Mouse (Mus musculus): ENCODE data around the gene Capza2. TPM values are rescaled to one million over a fixed set of nuclear protein-coding genes. Genes with fewer than 3 reads are reported as not detected.
"Not testable (repeated sequence)": the region's sequence is repeated elsewhere in the genome, so short reads cannot be mapped to it uniquely, and the experiment has no call there.

Capza2 gene
- polyA plus RNA-seq, 1 experiment from 2014 or later = 89.8 TPM

GRCm38 (mm10) chr6:17680266-17680925 lies 44.4 kb downstream of the Capza2 start:
- Histone ChIP-seq H3K4me1 (replicated peaks) (peaks cover 23% of the 10 kb centered on the region), H3K9ac (no peak overlapping the region), H3K27ac (replicated peaks) (no peak overlapping the region; the same call in 1 of the 2 replicates), H3K4me2 (peak overlapping the region; percentile 23; the same call in 1 of the 2 replicates), H3K36me3 (replicated peaks) (no peaks in the 10 kb centered on the region), H3K4me3 (replicated peaks) (no peak overlapping the region), H3K27me3 (no peaks in the 10 kb centered on the region), H3K9me3 (replicated peaks) (no peaks in the 10 kb centered on the region; the same call in 1 of the 2 replicates)
- WGBS (ENCODE audit: insufficient replicate concordance) = 65% methylated on average over 6 of the region's 6 CpGs
- ATAC-seq (ENCODE audit: insufficient read depth) = peak; percentile 91

DNA sequence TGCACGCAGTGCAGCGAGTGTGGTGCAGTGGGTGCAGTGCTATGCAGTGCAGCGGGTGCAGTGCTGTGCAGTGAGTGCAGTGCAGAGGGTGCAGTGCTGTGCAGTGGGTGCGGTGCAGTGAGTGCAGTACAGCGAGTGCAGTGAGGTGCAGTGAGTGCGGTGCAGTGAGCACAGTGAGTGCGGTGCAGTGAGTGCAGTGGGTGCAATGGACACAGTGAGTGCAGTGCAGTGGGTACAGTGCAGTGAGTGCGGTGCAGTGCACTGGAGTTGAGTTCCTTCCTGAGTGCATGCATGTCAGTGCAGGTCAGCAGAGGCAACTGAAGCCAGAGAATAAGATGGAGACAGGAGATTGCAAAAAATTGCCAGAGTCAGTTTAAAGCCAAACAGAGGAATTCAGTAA lies 45.8 kb downstream of the Capza2 start:
- WGBS (ENCODE audit: insufficient replicate concordance) = 88% methylated on average over 8 of the region's 8 CpGs
- Histone ChIP-seq H3K36me3 (replicated peaks) (no peaks in the 10 kb centered on the region), H3K9ac (no peak overlapping the region), H3K27me3 (no peaks in the 10 kb centered on the region), H3K4me2 (no peak overlapping the region), H3K4me1 (replicated peaks) (peaks cover 23% of the 10 kb centered on the region), H3K9me3 (replicated peaks) (no peaks in the 10 kb centered on the region; the same call in 1 of the 2 replicates), H3K4me3 (replicated peaks) (no peak overlapping the region), H3K27ac (replicated peaks) (no peak overlapping the region)
- no peak for ATAC-seq (ENCODE audit: insufficient read depth)

- ATAC-seq (ENCODE audit: insufficient read depth) = no peak
- Histone ChIP-seq H3K27ac (replicated peaks) (no peak overlapping the region), H3K4me3 (replicated peaks) (no peak overlapping the region), H3K4me2 (no peak overlapping the region), H3K27me3 (no peaks in the 10 kb centered on the region), H3K36me3 (replicated peaks) (no peaks in the 10 kb centered on the region), H3K9ac (no peak overlapping the region), H3K9me3 (replicated peaks) (no peaks in the 10 kb centered on the region), H3K4me1 (replicated peaks) (peaks cover 4% of the 10 kb centered on the region; the same call in 1 of the 2 replicates)
- 38% methylated on average over 5 of the region's 5 CpGs for WGBS (ENCODE audit: insufficient replicate concordance)
Observed at GRCm38 (mm10) chr6:17688676-17689075, 52.6 kb downstream of the Capza2 start.

- ATAC-seq (ENCODE audit: insufficient read depth) = no peak
- H3K27me3 ChIP-seq = no peaks in the 10 kb centered on the region
- peak within 1 kb of the TSS; percentile 83 for H3K27ac ChIP-seq (replicated peaks)
- H3K9me3 ChIP-seq (replicated peaks) = no peaks in the 10 kb centered on the region
- H3K4me1 ChIP-seq (replicated peaks) = peaks cover 31% of the 10 kb centered on the region
- 77% methylated on average over 7 of the region's 7 CpGs for WGBS (ENCODE audit: insufficient replicate concordance)
- H3K4me3 ChIP-seq (replicated peaks) = peak within 1 kb of the TSS; percentile 82
- H3K9ac ChIP-seq = peak within 1 kb of the TSS; percentile 77
- no peaks in the 10 kb centered on the region for H3K36me3 ChIP-seq (replicated peaks)
- peak within 1 kb of the TSS; percentile 90 for H3K4me2 ChIP-seq
Observed at GRCm38 (mm10) chr6:17692647-17693046, 56.6 kb downstream of the Capza2 start, which contains the start of gene St7. Gene St7 (plus strand): TSS chr6:17692933.

DNA sequence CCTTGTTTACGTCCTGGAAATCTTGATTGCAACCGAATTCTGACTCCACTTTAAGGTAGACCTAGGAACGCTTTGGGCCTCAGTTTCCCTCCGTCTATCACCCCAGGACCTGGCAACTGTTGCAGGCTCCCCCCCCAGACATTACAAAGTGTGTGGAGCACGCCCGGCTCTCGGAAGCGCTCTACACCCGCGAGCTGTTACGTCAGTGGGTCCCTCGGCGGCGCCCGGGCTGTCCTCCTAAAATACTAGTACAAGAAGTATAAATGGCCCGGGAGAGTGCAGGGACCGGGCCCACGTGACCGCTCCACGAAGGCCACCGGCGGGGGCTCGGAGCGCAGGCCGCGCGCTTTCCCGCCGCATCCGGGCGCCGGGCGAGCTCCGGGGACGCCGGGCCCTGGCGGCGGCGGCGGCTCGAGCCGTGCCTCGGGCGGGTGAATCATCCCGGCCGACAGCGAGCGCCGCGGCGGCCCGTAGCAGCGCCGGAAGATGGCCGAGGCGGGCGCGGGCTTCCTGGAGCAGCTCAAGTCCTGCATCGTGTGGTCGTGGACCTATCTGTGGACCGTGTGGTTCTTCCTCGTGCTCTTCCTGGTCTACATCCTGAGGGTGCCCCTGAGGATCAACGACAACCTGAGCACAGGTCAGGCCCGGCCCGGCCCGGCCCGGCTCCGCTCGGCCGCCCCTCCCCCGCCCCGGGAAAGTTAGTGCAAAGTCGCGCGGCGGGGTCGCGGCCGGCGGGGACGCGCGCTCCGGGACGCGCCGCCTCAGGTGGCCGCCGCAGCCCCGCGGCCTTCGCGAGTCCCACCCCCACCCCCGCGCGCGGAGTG lies 57.9 kb downstream of the Capza2 start:
- under 1% methylated on average over 74 of the region's 97 CpGs for WGBS (ENCODE audit: insufficient replicate concordance)
- peak; percentile 78 for ATAC-seq (ENCODE audit: insufficient read depth)
- peak overlapping the region; percentile 83 for H3K27ac ChIP-seq (replicated peaks)
- H3K36me3 ChIP-seq (replicated peaks) = no peaks in the 10 kb centered on the region
- H3K9ac ChIP-seq = peak overlapping the region; percentile 77
- H3K4me1 ChIP-seq (replicated peaks) = peaks cover 31% of the 10 kb centered on the region
- H3K9me3 ChIP-seq (replicated peaks) = no peaks in the 10 kb centered on the region
- H3K4me2 ChIP-seq = peak overlapping the region; percentile 90
- H3K4me3 ChIP-seq (replicated peaks) = peak overlapping the region; percentile 82
- no peaks in the 10 kb centered on the region for H3K27me3 ChIP-seq

DNA sequence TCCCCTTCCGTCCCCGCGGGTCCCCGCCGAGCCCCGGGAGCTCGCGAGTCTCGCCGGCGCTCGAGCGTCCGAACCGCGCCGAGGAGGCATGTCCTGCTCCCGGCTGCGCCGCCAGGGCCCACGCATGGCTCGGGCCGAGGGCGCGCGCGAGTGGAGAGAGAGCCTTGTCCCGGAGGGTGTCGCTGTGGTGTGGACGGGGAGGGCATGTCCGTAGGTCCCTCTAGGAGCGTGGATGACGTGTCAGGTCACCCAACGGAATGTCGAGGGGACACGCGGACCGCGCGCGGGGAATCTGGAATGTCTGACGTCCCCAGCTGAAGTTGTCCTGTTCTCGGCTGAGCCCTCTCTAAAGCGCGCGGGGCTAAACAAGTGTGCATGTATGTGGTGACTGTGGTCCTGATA lies 58.5 kb downstream of the Capza2 start:
- Histone ChIP-seq H3K27ac (replicated peaks) (peak overlapping the region; percentile 83), H3K27me3 (no peaks in the 10 kb centered on the region), H3K4me3 (replicated peaks) (peak overlapping the region; percentile 82), H3K36me3 (replicated peaks) (no peaks in the 10 kb centered on the region), H3K4me2 (peak overlapping the region; percentile 90), H3K9ac (peak overlapping the region; percentile 77), H3K9me3 (replicated peaks) (no peaks in the 10 kb centered on the region), H3K4me1 (replicated peaks) (peaks cover 31% of the 10 kb centered on the region)
- under 1% methylated on average over 46 of the region's 46 CpGs for WGBS (ENCODE audit: insufficient replicate concordance)
- peak; percentile 71 for ATAC-seq (ENCODE audit: insufficient read depth)

DNA sequence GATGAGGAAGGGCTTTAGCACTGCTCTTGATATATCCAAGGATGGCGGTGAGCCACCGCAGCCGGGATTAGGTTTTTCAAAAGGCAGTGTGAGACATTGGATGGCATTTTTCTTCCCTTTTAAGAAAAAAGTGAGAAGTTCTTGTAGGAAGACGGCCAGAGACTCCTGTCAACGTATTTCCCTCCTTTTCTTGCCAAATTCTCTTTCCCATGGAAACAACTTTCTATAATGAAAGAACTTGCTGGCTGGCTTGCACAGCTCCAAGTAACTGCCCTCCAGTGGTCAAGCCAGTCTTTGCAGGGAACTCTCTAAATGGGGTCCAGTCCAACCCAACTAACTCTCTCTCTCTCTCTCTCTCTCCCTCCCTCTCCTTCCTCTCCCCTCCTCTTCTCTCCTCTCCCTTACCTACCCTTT lies 60.3 kb downstream of the Capza2 start:
- H3K27ac ChIP-seq (replicated peaks) = no peak overlapping the region

GRCm38 (mm10) chr6:17700936-17701612 lies 65.0 kb downstream of the Capza2 start:
- Histone ChIP-seq H3K9me3 (replicated peaks) (no peaks in the 10 kb centered on the region), H3K4me1 (replicated peaks) (peaks cover 11% of the 10 kb centered on the region), H3K36me3 (replicated peaks) (no peaks in the 10 kb centered on the region), H3K4me2 (no peak overlapping the region), H3K9ac (no peak overlapping the region), H3K27me3 (no peaks in the 10 kb centered on the region), H3K27ac (replicated peaks) (no peak overlapping the region), H3K4me3 (replicated peaks) (no peak overlapping the region)
- 75% methylated on average over 7 of the region's 7 CpGs for WGBS (ENCODE audit: insufficient replicate concordance)
- ATAC-seq (ENCODE audit: insufficient read depth) = no peak

More for the DNA sequence above, 60.3 kb downstream of the Capza2 start:
- H3K4me2 ChIP-seq = peak overlapping the region; percentile 25; the same call in 1 of the 2 replicates
- H3K4me3 ChIP-seq (replicated peaks) = no peak overlapping the region
- no peaks in the 10 kb centered on the region for H3K27me3 ChIP-seq
- ATAC-seq (ENCODE audit: insufficient read depth) = no peak
- H3K4me1 ChIP-seq (replicated peaks) = peaks cover 31% of the 10 kb centered on the region
- WGBS (ENCODE audit: insufficient replicate concordance) = 62% methylated on average over 5 of the region's 5 CpGs
- no peaks in the 10 kb centered on the region for H3K36me3 ChIP-seq (replicated peaks)
- H3K9ac ChIP-seq = no peak overlapping the region
- no peaks in the 10 kb centered on the region for H3K9me3 ChIP-seq (replicated peaks)

DNA sequence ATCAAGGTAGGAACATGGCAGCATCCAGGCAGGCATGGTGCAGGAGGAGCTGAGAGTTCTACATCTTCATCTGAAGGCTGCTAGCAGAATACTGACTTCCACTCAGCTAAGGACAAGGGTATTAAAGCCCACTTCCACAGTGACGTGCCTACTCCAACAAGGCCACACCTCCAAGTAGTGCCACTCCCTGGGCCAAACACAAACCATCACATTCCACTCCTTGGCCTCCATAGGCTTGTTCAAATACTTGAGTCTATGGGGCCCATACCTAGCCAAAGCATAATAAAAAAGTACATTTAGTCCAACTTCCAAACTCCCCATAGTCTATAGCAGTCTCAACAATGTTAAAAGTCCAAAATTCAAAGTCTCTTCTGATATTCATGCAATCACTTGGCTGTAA lies 68.0 kb downstream of the Capza2 start:
- not testable (repeated sequence) for H3K4me1 ChIP-seq (replicated peaks); H3K9me3 ChIP-seq (replicated peaks); H3K36me3 ChIP-seq (replicated peaks); H3K4me2 ChIP-seq; H3K27ac ChIP-seq (replicated peaks); H3K27me3 ChIP-seq; H3K9ac ChIP-seq; H3K4me3 ChIP-seq (replicated peaks); ATAC-seq (ENCODE audit: insufficient read depth)
- WGBS (ENCODE audit: insufficient replicate concordance) = 76% methylated on average over 1 of the region's 1 CpGs

- WGBS (ENCODE audit: insufficient replicate concordance) = 37% methylated on average over 3 of the region's 3 CpGs
- no peaks in the 10 kb centered on the region for H3K36me3 ChIP-seq (replicated peaks)
- 0 out of 2 replicates have a peak, but pooled peaks cover 3% of the 10 kb centered on the region for H3K4me1 ChIP-seq (replicated peaks)
- H3K4me2 ChIP-seq = no peak overlapping the region
- no peak overlapping the region for H3K9ac ChIP-seq
- no peak overlapping the region for H3K4me3 ChIP-seq (replicated peaks)
- ATAC-seq (ENCODE audit: insufficient read depth) = no peak
- H3K27me3 ChIP-seq = no peaks in the 10 kb centered on the region
- H3K9me3 ChIP-seq (replicated peaks) = no peaks in the 10 kb centered on the region
- H3K27ac ChIP-seq (replicated peaks) = no peak overlapping the region
Observed at GRCm38 (mm10) chr6:17705973-17706372, 69.9 kb downstream of the Capza2 start.

Data from liver, embryonic 15.5 days (tissue).